Comparison of ENCODE assay signal across 33 mouse cellular contexts in genomic region chr10:68851153-68851552, GRCm38 (mm10).
"Had no signal": no experiment of that assay in that cellular context is flagged by ENCODE, and none has a peak within 500 bp of the region (broad histone marks: within the 10 kb centered on the region; RNA-seq: fewer than 3 reads in every experiment).

No protein-coding gene starts in this region.

- H3K27ac ChIP-seq: heart, embryonic 10.5 days; heart, embryonic 13.5 days; heart, embryonic 15.5 days; hindbrain, embryonic 10.5 days; hindbrain, embryonic 13.5 days; hindbrain, embryonic 14.5 days; hindbrain, embryonic 15.5 days; intestine, embryonic 15.5 days; kidney, embryonic 15.5 days; kidney, postnatal 0 days; layer of hippocampus, adult 2 months; left cerebral cortex, adult 2 months had no signal

- H3K9me3 ChIP-seq: heart, embryonic 10.5 days; heart, embryonic 12.5 days; heart, embryonic 13.5 days; heart, embryonic 15.5 days; hindbrain, embryonic 10.5 days; hindbrain, embryonic 13.5 days; hindbrain, embryonic 15.5 days; intestine, embryonic 15.5 days; kidney, embryonic 15.5 days had no signal

- H3K9ac ChIP-seq: heart, embryonic 12.5 days; heart, embryonic 13.5 days; heart, embryonic 15.5 days; hindbrain, embryonic 13.5 days; hindbrain, embryonic 14.5 days; hindbrain, embryonic 15.5 days; intestine, embryonic 15.5 days; kidney, embryonic 15.5 days had no signal

- H3K4me2 ChIP-seq: heart, embryonic 11.5 days; heart, embryonic 12.5 days; heart, embryonic 13.5 days; heart, embryonic 15.5 days; hindbrain, embryonic 13.5 days; hindbrain, embryonic 14.5 days; hindbrain, embryonic 15.5 days; intestine, embryonic 15.5 days; kidney, embryonic 15.5 days had no signal

- DNase-seq: heart, postnatal 10 days; heart, postnatal 14 days; heart, postnatal 36 days; heart, postnatal 4 days; kidney, adult 11 months; kidney, adult 18-20 months; kidney, adult 2 months; kidney, adult 8-10 months; kidney, adult 9 months; kidney, postnatal 10 days; kidney, postnatal 14 days; kidney, postnatal 25 days; kidney, postnatal 36 days; kidney, postnatal 4 days; layer of hippocampus, adult 9-11 months; layer of hippocampus, postnatal 36 days had no signal

- H3K4me1 ChIP-seq: heart, embryonic 10.5 days; heart, embryonic 12.5 days; heart, embryonic 13.5 days; heart, embryonic 15.5 days; hindbrain, embryonic 13.5 days; hindbrain, embryonic 15.5 days; intestine, embryonic 15.5 days; kidney, embryonic 15.5 days had no signal

- H3K27me3 ChIP-seq: heart, embryonic 12.5 days; heart, embryonic 13.5 days; heart, embryonic 15.5 days; hindbrain, embryonic 13.5 days; hindbrain, embryonic 15.5 days; intestine, embryonic 15.5 days; kidney, embryonic 15.5 days had no signal

- H3K4me3 ChIP-seq: heart, embryonic 10.5 days; heart, embryonic 12.5 days; heart, embryonic 13.5 days; heart, embryonic 15.5 days; hindbrain, embryonic 10.5 days; hindbrain, embryonic 13.5 days; hindbrain, embryonic 15.5 days; intestine, embryonic 15.5 days; kidney, embryonic 15.5 days; layer of hippocampus, adult 2 months; left cerebral cortex, adult 2 months had no signal

- ATAC-seq: inflammation-experienced regulatory T-cells, adult 6 months; intestine, embryonic 15.5 days; intestine, embryonic 16.5 days; intestine, postnatal 0 days had no signal

- H3K36me3 ChIP-seq: heart, embryonic 10.5 days; heart, embryonic 12.5 days; heart, embryonic 13.5 days; heart, embryonic 15.5 days; hindbrain, embryonic 10.5 days; hindbrain, embryonic 13.5 days; hindbrain, embryonic 15.5 days; intestine, embryonic 15.5 days; kidney, embryonic 15.5 days had no signal
